14 mouse cellular contexts compared by ENCODE assay signal in the genomic region with DNA sequence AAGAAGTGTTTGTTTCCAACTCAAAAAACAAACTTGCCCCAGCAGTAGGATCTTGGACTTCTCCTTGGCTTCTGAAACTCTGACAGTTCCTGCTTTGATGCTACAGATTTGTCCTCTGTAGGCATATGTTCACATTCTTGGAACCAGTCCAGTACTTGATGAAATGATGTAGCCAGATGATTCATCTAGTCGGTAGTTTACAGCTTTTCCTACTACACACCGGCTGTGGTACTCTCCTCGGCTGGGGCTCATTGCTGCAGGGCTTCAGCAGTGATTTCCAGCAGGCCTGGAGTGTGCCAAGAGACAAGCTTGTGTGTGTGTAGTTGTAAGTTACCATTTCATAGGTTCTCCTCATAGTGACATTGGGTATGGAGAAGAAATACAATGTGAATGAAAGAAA.
DNase-seq lines count a peak whose midpoint lies in the region; TF ChIP-seq lines count a peak whose summit lies in the region.
"Had no signal": no experiment of that assay in that cellular context is flagged by ENCODE, and none has a peak within 500 bp of the region (broad histone marks: within the 10 kb centered on the region; RNA-seq: fewer than 3 reads in every experiment).

No protein-coding gene starts in this region.

- H3K27ac ChIP-seq in layer of hippocampus, adult 2 months = peak overlapping the region; percentile 34; the same call in 1 of the 2 replicates
- H3K27ac ChIP-seq: embryonic facial prominence, embryonic 15.5 days; liver, embryonic 15.5 days had no signal

- intact Hi-C loops in left cerebral cortex, postnatal 4 days (cut with DNase I) = no loop called here

- TF ChIP-seq CTCF in layer of hippocampus, adult 2 months (conservative IDR thresholded peaks at IDR 0.05) = no peak

- H3K4me3 ChIP-seq in layer of hippocampus, adult 2 months = no peak overlapping the region
- H3K4me3 ChIP-seq: embryonic facial prominence, embryonic 15.5 days; liver, embryonic 15.5 days; myocyte had no signal

- peak; percentile 21 to 65 for DNase-seq in adrenal gland, adult (ENCODE audit: inconsistent age in 2 of 2, low spot score in 1 of 2)
- DNase-seq in adrenal gland, postnatal 4 days (ENCODE audit: low spot score in 2 of 2) = no peak
- DNase-seq in left cerebral cortex, adult 11 months (ENCODE audit: low spot score) = peak; percentile 24
- DNase-seq in left cerebral cortex, postnatal 4 days = no peak
- peak; percentile 74 for DNase-seq in 416B (ENCODE audit: low read depth)
- DNase-seq in layer of hippocampus, adult 2 months (ENCODE audit: low spot score in 2 of 2) = peak; percentile 42 to 69
- DNase-seq in kidney, postnatal 10 days = no peak
- no peak for DNase-seq in retina, postnatal 1 day
- DNase-seq: cerebellum, postnatal 25 days; kidney, postnatal 25 days; spleen, adult 18-20 months had no signal

Comparison
In these comparisons a context has a peak if more than half of its experiments do, and no peak if none do; other contexts are left out.
1. DNase-seq: peak in adrenal gland, adult (2 of 2), left cerebral cortex, adult 11 months (single experiment), 416B (single experiment) and layer of hippocampus, adult 2 months (2 of 2); none in adrenal gland, postnatal 4 days (0 of 2), left cerebral cortex, postnatal 4 days (single experiment), kidney, postnatal 10 days (single experiment) and retina, postnatal 1 day (single experiment).